Mouse (Mus musculus): ENCODE measurements at regions not wholly inside any gene's neighbourhood (a gene's known extent, or its start where the extent isn't known, plus 50 kb on each side); places are given as distances from the start of the nearest gene placed in this dataset.

DNA sequence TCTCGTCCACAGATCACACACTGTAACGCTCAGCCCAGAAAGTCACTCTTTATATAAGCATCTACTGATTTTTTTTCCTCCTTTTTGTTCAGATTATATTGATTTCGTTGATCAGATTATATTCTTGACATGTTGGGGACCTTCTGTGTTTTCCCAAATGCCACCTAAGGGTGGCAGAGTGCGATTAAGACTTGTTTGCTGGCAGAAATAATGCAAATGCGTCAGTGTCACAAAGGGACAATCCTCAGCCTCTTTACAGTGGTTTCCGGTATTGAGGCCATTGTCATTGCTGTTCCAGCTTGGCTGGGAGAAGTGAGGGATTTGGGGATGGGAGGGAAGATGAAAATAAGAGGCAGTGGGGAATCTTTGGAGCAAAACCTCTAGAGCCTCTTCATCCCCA is 149.2 kb upstream of the Zc3h12a start:
- no peak for TF ChIP-seq NANOG (IDR thresholded peaks at IDR 0.05; ENCODE audit: borderline replicate concordance, low read length)
- TF ChIP-seq CTCF (conservative IDR thresholded peaks at IDR 0.05; ENCODE audit: low read length), result no peak
- no peak for TF ChIP-seq POU5F1 (IDR thresholded peaks at IDR 0.05; ENCODE audit: borderline replicate concordance, low read length)

Measured in E14TG2a.4 (cell line).